Mouse (Mus musculus) hindbrain, embryonic 14.5 days (tissue): ENCODE results near the gene Atpaf2. TPM values are rescaled to one million over a fixed set of nuclear protein-coding genes. Genes with fewer than 3 reads are reported as not detected.

Experiments
- ATAC-seq: fragments of 200-750 bp; cut with Nextera tagmentation; 2 replicates; pipeline ENCODE4 v1.8.0; 2017; ENCODE audit warnings: moderate number of reproducible peaks, mild to moderate bottlenecking, moderate TSS enrichment, moderate library complexity; ENCODE audit not compliant: low FRiP score
- DNase-seq: peaks from one replicate; pipeline ENCODE4 v3.0.0-alpha.2; 2015; ENCODE audit warnings: low spot score
- H3K27ac ChIP-seq: fragments of 300-500 bp; sonication (generic); 2 replicates; pipeline ENCODE4 v1.5.1; 2014; ENCODE audit warnings: mild to moderate bottlenecking, moderate library complexity
- H3K27me3 ChIP-seq: fragments of 300-500 bp; sonication (generic); 2 replicates; pipeline ENCODE4 v1.6.1; 2014; ENCODE audit warnings: mild to moderate bottlenecking, low read length, mixed read lengths; ENCODE audit not compliant: control insufficient read depth, insufficient read depth
- H3K36me3 ChIP-seq: fragments of 300-500 bp; sonication (generic); replicated peaks from 2 replicates; pipeline ENCODE4 v1.6.1; 2014; ENCODE audit not compliant: control insufficient read depth, insufficient read depth
- H3K4me1 ChIP-seq: fragments of 300-500 bp; sonication (generic); replicated peaks from 2 replicates; pipeline ENCODE4 v1.6.1; 2014; ENCODE audit warnings: antibody characterized with exemption, low read length, mixed read lengths; ENCODE audit not compliant: control insufficient read depth, insufficient read depth
- H3K4me2 ChIP-seq: fragments of 300-500 bp; sonication (generic); replicated peaks from 2 replicates; pipeline ENCODE4 v1.6.1; 2014; ENCODE audit warnings: mild to moderate bottlenecking, moderate library complexity
- H3K4me3 ChIP-seq: fragments of 300-500 bp; sonication (generic); replicated peaks from 2 replicates; pipeline ENCODE4 v1.5.1; 2014; ENCODE audit warnings: mild to moderate bottlenecking, low read length
- H3K9ac ChIP-seq: fragments of 300-500 bp; sonication (generic); 2 replicates; pipeline ENCODE4 v1.6.1; 2014
- H3K9me3 ChIP-seq: fragments of 300-500 bp; sonication (generic); 2 replicates; pipeline ENCODE4 v1.6.1; 2016; ENCODE audit warnings: low read length; ENCODE audit not compliant: control insufficient read depth
- WGBS: fragments of 180-500 bp; shearing (Covaris S2); extraction: QIAGEN DNeasy Blood & Tissue Kit; methylation state at CpG from one replicate; pipeline ENCODE4 v1.1.7; 2014; 5-methylcytosine and 5-hydroxymethylcytosine counted together
- polyA plus RNA-seq: library from polyadenylated mRNA; unstranded; fragments of >200 nt; fragmentation: Nextera tagmentation; extraction: Ambion mirVana; gene quantifications from 2 replicates; pipeline ENCODE4 v1.2.1, GENCODE M21; 2014

Atpaf2 gene
- polyA plus RNA-seq, 1 experiment from 2014 or later, result 39.8 TPM

DNA sequence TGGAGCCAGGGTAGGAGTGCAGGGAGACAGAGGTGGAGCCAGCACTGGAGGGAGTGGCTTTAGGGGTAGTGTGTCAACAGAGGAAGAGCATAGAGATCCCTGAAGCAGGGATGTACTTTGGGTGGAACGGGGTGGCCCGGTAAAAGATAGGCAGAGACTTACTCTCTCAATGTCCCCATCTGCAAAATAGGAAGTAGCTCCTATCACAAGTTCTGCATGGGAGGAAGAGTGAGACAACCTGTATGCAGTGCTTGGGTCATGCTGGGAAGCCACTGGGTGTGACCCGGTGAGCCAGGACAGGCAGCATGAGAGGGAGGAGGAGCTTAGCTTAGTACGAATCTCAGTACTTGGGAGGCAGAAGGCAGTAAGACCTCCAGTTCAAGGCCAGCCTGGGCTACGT is 59.1 kb downstream of the Atpaf2 start:
- Histone ChIP-seq H3K9ac (no peak overlapping the region), H3K4me3 (no peak overlapping the region), H3K9me3 (no peaks in the 10 kb centered on the region), H3K36me3 (no peaks in the 10 kb centered on the region), H3K4me2 (no peak overlapping the region), H3K27ac (no peak overlapping the region), H3K4me1 (no peaks in the 10 kb centered on the region), H3K27me3 (no peaks in the 10 kb centered on the region)
- DNase-seq (no peak), ATAC-seq (no peak)
- WGBS, result 74% methylated on average over 5 of the region's 5 CpGs

DNA sequence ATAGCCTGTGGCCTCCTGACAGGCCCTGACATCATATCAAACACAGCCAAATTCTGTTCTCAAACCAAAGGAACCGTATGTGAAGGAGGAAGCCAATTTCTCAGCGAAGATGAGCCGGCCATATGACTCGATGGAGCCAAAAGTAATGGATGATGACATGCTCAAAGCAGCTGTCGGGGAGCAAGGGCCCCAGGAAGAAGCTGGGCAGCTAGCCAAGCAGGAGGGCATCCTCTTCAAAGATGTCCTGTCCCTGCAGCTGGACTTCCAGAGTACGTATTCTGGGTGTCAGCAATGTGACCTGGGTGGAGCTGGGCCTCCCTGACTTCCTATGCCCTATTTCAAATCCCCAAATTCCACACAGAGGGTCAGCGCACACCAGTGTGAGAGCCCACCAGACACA is 59.7 kb downstream of the Atpaf2 start:
- no peaks in the 10 kb centered on the region for H3K9me3 ChIP-seq
- no peak for DNase-seq
- H3K4me3 ChIP-seq, result no peak overlapping the region
- 75% methylated on average over 7 of the region's 7 CpGs for WGBS
- no peaks in the 10 kb centered on the region for H3K4me1 ChIP-seq
- H3K9ac ChIP-seq, result no peak overlapping the region
- ATAC-seq, result no peak
- no peaks in the 10 kb centered on the region for H3K27me3 ChIP-seq
- H3K36me3 ChIP-seq, result no peaks in the 10 kb centered on the region
- no peak overlapping the region for H3K27ac ChIP-seq
- H3K4me2 ChIP-seq, result no peak overlapping the region

DNA sequence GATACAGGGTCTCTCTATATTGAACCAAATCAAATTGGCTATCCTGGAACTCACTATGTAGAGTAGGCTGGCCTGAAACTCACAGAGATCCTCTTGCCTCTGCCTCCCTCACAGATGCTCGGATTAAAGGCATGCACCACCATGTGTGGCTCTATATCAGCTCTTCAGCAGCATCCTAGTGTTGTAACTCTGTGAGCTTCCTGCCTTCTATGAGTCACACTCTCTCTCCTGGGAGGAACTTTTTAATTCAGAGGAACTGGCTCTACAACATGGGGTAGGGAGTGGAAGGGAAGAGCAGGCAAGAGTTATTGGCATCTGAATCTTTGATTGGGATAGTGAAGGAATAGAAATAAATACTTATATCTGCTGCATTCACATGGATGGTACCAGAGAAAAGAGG is 61.1 kb downstream of the Atpaf2 start:
- H3K36me3 ChIP-seq, result no peaks in the 10 kb centered on the region
- WGBS, result 48% methylated on average over 1 of the region's 1 CpGs
- no peak overlapping the region for H3K4me3 ChIP-seq
- H3K4me2 ChIP-seq, result no peak overlapping the region
- H3K9me3 ChIP-seq, result no peaks in the 10 kb centered on the region
- peaks cover under 1% of the 10 kb centered on the region for H3K4me1 ChIP-seq
- H3K27ac ChIP-seq, result no peak overlapping the region
- ATAC-seq (no peak), DNase-seq (no peak)
- no peak overlapping the region for H3K9ac ChIP-seq
- H3K27me3 ChIP-seq, result no peaks in the 10 kb centered on the region

DNA sequence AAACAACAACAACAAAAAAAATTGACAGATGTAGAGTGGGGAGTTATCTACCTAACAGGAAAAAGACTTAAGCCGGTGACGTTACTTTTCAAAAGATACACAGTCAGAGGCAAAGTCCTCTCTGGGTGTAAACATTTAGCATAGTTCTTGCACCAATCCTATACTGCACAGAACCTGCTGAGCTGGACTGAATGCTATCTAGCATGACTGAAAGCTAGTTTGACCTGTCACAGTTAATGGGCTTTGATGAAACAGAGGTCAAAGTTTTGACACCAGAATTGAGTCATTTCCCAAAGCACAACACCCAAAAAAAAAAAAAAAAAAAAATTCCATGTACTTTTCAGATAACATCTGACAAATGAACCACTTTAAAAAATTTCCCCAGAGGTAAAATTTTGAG is 62.3 kb downstream of the Atpaf2 start:
- Histone ChIP-seq H3K4me1 (peaks cover 11% of the 10 kb centered on the region), H3K9me3 (no peaks in the 10 kb centered on the region), H3K27me3 (no peaks in the 10 kb centered on the region), H3K36me3 (no peaks in the 10 kb centered on the region), H3K9ac (no peak overlapping the region), H3K4me3 (no peak overlapping the region), H3K27ac (no peak overlapping the region), H3K4me2 (no peak overlapping the region)
- no peak for ATAC-seq
- 96% methylated on average over 2 of the region's 2 CpGs for WGBS
- no peak for DNase-seq

DNA sequence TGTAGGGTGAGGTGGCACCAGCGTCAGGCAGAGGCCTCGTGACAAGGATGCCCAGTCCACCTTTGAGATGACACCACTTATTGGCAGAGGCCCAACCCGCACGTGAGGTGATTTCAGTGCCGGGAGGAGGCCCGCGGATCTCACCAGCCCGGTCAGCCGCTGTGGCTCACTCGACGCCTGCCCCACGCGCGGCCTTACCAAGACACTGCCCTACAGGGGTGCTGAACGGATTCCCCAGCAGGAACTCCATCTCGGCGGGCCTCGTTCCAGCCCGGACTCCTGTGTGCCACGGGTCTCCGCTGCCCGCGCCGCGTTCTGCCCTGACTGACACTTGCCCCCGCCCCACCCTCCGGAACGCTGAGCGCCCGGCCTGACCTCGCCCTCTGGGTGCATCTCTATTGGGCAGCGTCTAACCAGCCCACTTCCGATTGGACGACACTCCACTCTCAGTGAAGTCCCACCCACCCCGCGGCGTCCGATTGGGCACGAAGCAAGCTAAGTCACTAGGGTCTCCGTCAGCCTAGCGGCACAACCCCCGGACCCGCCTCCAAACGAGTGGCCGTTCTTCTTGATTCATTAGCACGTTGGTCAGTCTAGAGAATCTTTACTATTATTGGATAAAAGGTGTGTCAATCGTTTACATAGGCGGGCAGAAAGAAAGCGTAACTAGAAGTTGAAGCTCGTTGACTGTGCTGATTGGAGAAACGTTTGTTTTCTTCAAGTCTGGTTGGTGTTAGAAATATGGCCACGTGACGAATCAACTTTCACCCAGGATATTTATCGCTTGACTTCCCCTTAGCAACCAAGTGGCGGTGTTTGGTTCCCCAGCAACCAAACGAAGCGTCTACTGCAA is 65.5 kb downstream of the Atpaf2 start, which contains the start of the genes Tom1l2 and Drc3:
Gene Tom1l2 (minus strand): TSS at position 347 of the 853 bp plus-strand sequence.
Gene Drc3 (plus strand): TSS at position 771 of the 853 bp plus-strand sequence.
- under 1% methylated on average over 57 of the region's 57 CpGs for WGBS
- no peaks in the 10 kb centered on the region for H3K36me3 ChIP-seq

GRCm38 (mm10) chr11:60351925-60352371 is 66.3 kb downstream of the Atpaf2 start:
- ATAC-seq, result no peak
- Histone ChIP-seq H3K4me2 (peak overlapping the region; percentile 98), H3K9ac (peak overlapping the region; percentile 88), H3K36me3 (no peaks in the 10 kb centered on the region), H3K4me1 (peaks cover 14% of the 10 kb centered on the region), H3K4me3 (peak overlapping the region; percentile 84), H3K27me3 (no peaks in the 10 kb centered on the region), H3K27ac (peak overlapping the region; percentile 80), H3K9me3 (no peaks in the 10 kb centered on the region)
- no peak for DNase-seq
- WGBS, result 27% methylated on average over 11 of the region's 11 CpGs

More for the DNA sequence above, 65.5 kb downstream of the Atpaf2 start, which contains the start of the genes Tom1l2 and Drc3:
- peak; percentile 100 for ATAC-seq
- Histone ChIP-seq H3K27me3 (no peaks in the 10 kb centered on the region), H3K4me2 (peak within 1 kb of the TSS; percentile 98), H3K4me1 (peaks cover 11% of the 10 kb centered on the region), H3K27ac (peak within 1 kb of the TSS; percentile 80), H3K4me3 (peak within 1 kb of the TSS; percentile 84), H3K9me3 (no peaks in the 10 kb centered on the region), H3K9ac (peak within 1 kb of the TSS; percentile 88)
- DNase-seq, result peak; percentile 100

DNA sequence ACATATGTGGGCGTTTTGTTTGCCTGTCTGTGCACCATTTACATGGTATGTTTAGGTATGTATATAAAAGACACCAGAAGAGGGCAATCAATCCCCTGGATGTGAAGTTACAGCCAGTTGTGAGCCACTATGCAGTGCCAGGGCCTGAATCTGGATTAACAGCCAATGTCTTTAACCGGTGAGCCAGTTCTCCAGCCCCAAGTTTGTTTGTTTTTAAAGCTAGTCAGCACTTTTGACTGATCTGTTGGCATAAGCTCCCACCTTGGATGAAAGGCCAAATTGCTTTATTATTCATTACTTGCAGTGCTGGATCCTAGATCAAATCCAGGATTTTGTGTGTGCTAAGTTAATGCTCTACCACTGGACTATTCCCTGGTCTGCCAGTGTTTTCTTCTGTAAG is 66.9 kb downstream of the Atpaf2 start:
- no peaks in the 10 kb centered on the region for H3K9me3 ChIP-seq
- DNase-seq (no peak), ATAC-seq (no peak)
- H3K4me2 ChIP-seq, result peak overlapping the region; percentile 98
- no peaks in the 10 kb centered on the region for H3K27me3 ChIP-seq
- peaks cover 14% of the 10 kb centered on the region for H3K4me1 ChIP-seq
- H3K27ac ChIP-seq, result no peak overlapping the region
- WGBS, result 57% methylated on average over 2 of the region's 2 CpGs
- no peaks in the 10 kb centered on the region for H3K36me3 ChIP-seq
- H3K9ac ChIP-seq, result peak overlapping the region; percentile 88; the same call in 1 of the 2 replicates
- peak overlapping the region; percentile 84; the same call in 1 of the 2 replicates for H3K4me3 ChIP-seq

Other genes with a start within 250 kb of the Atpaf2 start
- gene Srebf1, start 195.9 kb downstream of the Atpaf2 start, polyA plus RNA-seq, result 37.3 and 40.3 TPM in 2 replicates
- 47.3 and 49.0 TPM in 2 replicates for gene Tom1l2, start 65.6 kb downstream of the Atpaf2 start, polyA plus RNA-seq
- 6.1 and 6.9 TPM in 2 replicates for gene Drc3, start 65.1 kb downstream of the Atpaf2 start, polyA plus RNA-seq
- 25.8 and 26.5 TPM in 2 replicates for gene Gid4, start 1.3 kb downstream of the Atpaf2 start, polyA plus RNA-seq
- 86.5 and 95.8 TPM in 2 replicates for gene Drg2, start 36.1 kb upstream of the Atpaf2 start, polyA plus RNA-seq
- 0.31 and 0.35 TPM in 2 replicates for gene Myo15, start 50.9 kb upstream of the Atpaf2 start, polyA plus RNA-seq
- 19.2 and 20.4 TPM in 2 replicates for gene Alkbh5, start 117.9 kb upstream of the Atpaf2 start, polyA plus RNA-seq